Mouse (Mus musculus) lung, postnatal 0 days (tissue): Measurements from ENCODE around the gene Bpifb1.

Source experiments
- CTCF ChIP-seq: IDR thresholded peaks from 2 replicates; pipeline ENCODE4 v1.5.1; 2016; ENCODE audit warnings: antibody characterized with exemption, mild to moderate bottlenecking
- EP300 ChIP-seq: IDR thresholded peaks from 2 replicates; pipeline ENCODE4 v1.6.1; 2016; ENCODE audit warnings: antibody characterized with exemption, mild to moderate bottlenecking, control low read depth

DNA sequence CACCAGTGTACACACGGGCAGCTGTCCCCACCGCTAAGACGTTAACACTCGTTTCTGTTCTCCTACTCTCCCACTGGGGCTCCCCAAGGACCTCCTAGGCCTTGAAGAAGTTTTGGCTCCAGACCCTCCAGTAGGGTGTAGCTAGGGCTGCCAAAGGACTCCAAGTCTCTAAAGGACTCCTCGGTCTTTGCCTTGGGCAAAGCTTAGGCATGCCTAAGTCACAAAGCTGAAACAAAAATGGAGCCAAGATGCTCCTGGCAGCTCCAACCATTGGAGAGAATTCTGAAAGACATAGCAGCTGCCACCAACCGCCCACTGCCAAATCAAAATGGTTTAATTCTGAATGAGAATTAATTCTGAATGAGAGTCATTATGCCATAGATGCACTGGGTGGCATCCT lies 42.8 kb downstream of the Bpifb1 start:
- TF ChIP-seq CTCF (no peak), EP300 (no peak)
